In genomic region chr8:126903927-126904326, GRCm38 (mm10) we compare ENCODE assay signal across 22 mouse cellular contexts. TPM values are rescaled to one million over a fixed set of nuclear protein-coding genes. Genes with fewer than 3 reads are reported as not detected.
DNase-seq lines count a peak whose midpoint lies in the region; ATAC-seq and TF ChIP-seq lines count a peak whose summit lies in the region.
"Had no signal": no experiment of that assay in that cellular context is flagged by ENCODE, and none has a peak within 500 bp of the region (broad histone marks: within the 10 kb centered on the region; RNA-seq: fewer than 3 reads in every experiment).

No protein-coding gene starts in this region.

- no peak overlapping the region for H3K4me3 ChIP-seq in kidney, postnatal 0 days (replicated peaks; ENCODE audit: low read depth, low read length)
- no peak overlapping the region for H3K4me3 ChIP-seq in kidney, embryonic 14.5 days (ENCODE audit: low read length)
- H3K4me3 ChIP-seq in intestine, embryonic 15.5 days (replicated peaks): no peak overlapping the region
- H3K4me3 ChIP-seq in intestine, postnatal 0 days (ENCODE audit: low read depth, low read length): no peak overlapping the region
- H3K4me3 ChIP-seq in stomach, embryonic 15.5 days (replicated peaks): no peak overlapping the region
- H3K4me3 ChIP-seq in midbrain, embryonic 13.5 days (replicated peaks): no peak overlapping the region
- H3K4me3 ChIP-seq: embryonic facial prominence, embryonic 13.5 days; forebrain, embryonic 12.5 days; gastrocnemius, adult 2 months; heart, embryonic 12.5 days; hindbrain, embryonic 12.5 days had no signal

- H3K9ac ChIP-seq in kidney, postnatal 0 days (ENCODE audit: low read depth, low read length): no peak overlapping the region
- no peak overlapping the region for H3K9ac ChIP-seq in kidney, embryonic 14.5 days (ENCODE audit: low read depth, low read length)
- H3K9ac ChIP-seq in intestine, embryonic 15.5 days: no peak overlapping the region
- H3K9ac ChIP-seq in intestine, postnatal 0 days (ENCODE audit: low read depth, low read length): no peak overlapping the region
- H3K9ac ChIP-seq in stomach, embryonic 15.5 days: no peak overlapping the region
- H3K9ac ChIP-seq in midbrain, embryonic 13.5 days (replicated peaks): no peak overlapping the region
- H3K9ac ChIP-seq: embryonic facial prominence, embryonic 13.5 days; forebrain, embryonic 12.5 days; heart, embryonic 12.5 days; hindbrain, embryonic 12.5 days had no signal

- no peaks in the 10 kb centered on the region for H3K9me3 ChIP-seq in kidney, postnatal 0 days (replicated peaks; ENCODE audit: low read length)
- no peaks in the 10 kb centered on the region for H3K9me3 ChIP-seq in kidney, embryonic 14.5 days (ENCODE audit: control insufficient read depth, low read length)
- H3K9me3 ChIP-seq in intestine, embryonic 15.5 days: no peaks in the 10 kb centered on the region
- H3K9me3 ChIP-seq in intestine, postnatal 0 days (ENCODE audit: control insufficient read depth): no peaks in the 10 kb centered on the region
- no peaks in the 10 kb centered on the region for H3K9me3 ChIP-seq in stomach, embryonic 15.5 days
- H3K9me3 ChIP-seq in midbrain, embryonic 13.5 days: 0 out of 2 replicates have a peak, but pooled peaks cover 3% of the 10 kb centered on the region
- H3K9me3 ChIP-seq: embryonic facial prominence, embryonic 13.5 days; forebrain, embryonic 12.5 days; heart, embryonic 12.5 days; hindbrain, embryonic 12.5 days had no signal

- H3K4me1 ChIP-seq in kidney, postnatal 0 days (replicated peaks; ENCODE audit: insufficient read depth, low read length): no peaks in the 10 kb centered on the region; the same call in 1 of the 2 replicates
- no peaks in the 10 kb centered on the region for H3K4me1 ChIP-seq in kidney, embryonic 14.5 days (ENCODE audit: control insufficient read depth, insufficient read depth, low read length)
- peaks cover 24% of the 10 kb centered on the region for H3K4me1 ChIP-seq in intestine, embryonic 15.5 days (replicated peaks)
- 0 out of 2 replicates have a peak, but pooled peaks cover 4% of the 10 kb centered on the region for H3K4me1 ChIP-seq in intestine, postnatal 0 days (replicated peaks; ENCODE audit: control insufficient read depth, insufficient read depth, low read length)
- peaks cover 4% of the 10 kb centered on the region; the same call in 1 of the 2 replicates for H3K4me1 ChIP-seq in stomach, embryonic 15.5 days
- no peaks in the 10 kb centered on the region for H3K4me1 ChIP-seq in midbrain, embryonic 13.5 days (replicated peaks)
- H3K4me1 ChIP-seq: embryonic facial prominence, embryonic 13.5 days; forebrain, embryonic 12.5 days; hindbrain, embryonic 12.5 days had no signal

- DNase-seq in kidney, postnatal 0 days (ENCODE audit: low spot score): no peak
- no peak for DNase-seq in left cerebral cortex, adult 8-10 months (ENCODE audit: low spot score in 2 of 2)
- DNase-seq: adrenal gland, postnatal 25 days; cerebellum, adult 18-20 months; cerebellum, adult 9-11 months; cerebellum, postnatal 36 days; gastrocnemius, adult 2 months; gastrocnemius, postnatal 25 days; heart, postnatal 4 days had no signal

- H3K36me3 ChIP-seq in kidney, postnatal 0 days (ENCODE audit: insufficient read depth, low read length): no peaks in the 10 kb centered on the region
- no peaks in the 10 kb centered on the region for H3K36me3 ChIP-seq in kidney, embryonic 14.5 days (ENCODE audit: control insufficient read depth, insufficient read depth, low read length)
- H3K36me3 ChIP-seq in intestine, embryonic 15.5 days: no peaks in the 10 kb centered on the region
- no peaks in the 10 kb centered on the region for H3K36me3 ChIP-seq in intestine, postnatal 0 days (ENCODE audit: control insufficient read depth, insufficient read depth)
- H3K36me3 ChIP-seq in stomach, embryonic 15.5 days: no peaks in the 10 kb centered on the region
- H3K36me3 ChIP-seq in midbrain, embryonic 13.5 days: no peaks in the 10 kb centered on the region
- H3K36me3 ChIP-seq: embryonic facial prominence, embryonic 13.5 days; forebrain, embryonic 12.5 days; heart, embryonic 12.5 days; hindbrain, embryonic 12.5 days had no signal

- 86% methylated on average over 9 of the region's 9 CpGs for WGBS in kidney, postnatal 0 days
- 81% methylated on average over 9 of the region's 9 CpGs for WGBS in kidney, embryonic 14.5 days
- WGBS in intestine, embryonic 15.5 days: 72% methylated on average over 9 of the region's 9 CpGs
- 63% methylated on average over 9 of the region's 9 CpGs for WGBS in intestine, postnatal 0 days
- WGBS in stomach, embryonic 15.5 days: 72% methylated on average over 9 of the region's 9 CpGs
- 89% methylated on average over 9 of the region's 9 CpGs for WGBS in midbrain, embryonic 13.5 days

- no peak for TF ChIP-seq CTCF in kidney, postnatal 0 days (IDR thresholded peaks at IDR 0.05; ENCODE audit: low read depth)
- no peak for TF ChIP-seq CTCF in intestine, postnatal 0 days (IDR thresholded peaks at IDR 0.05; ENCODE audit: low read depth)

- peak overlapping the region; percentile 65 for H3K27ac ChIP-seq in kidney, postnatal 0 days
- no peak overlapping the region for H3K27ac ChIP-seq in kidney, embryonic 14.5 days (ENCODE audit: low read depth, low read length)
- peak overlapping the region; percentile 77 for H3K27ac ChIP-seq in intestine, embryonic 15.5 days
- peak overlapping the region; percentile 89 for H3K27ac ChIP-seq in intestine, postnatal 0 days (ENCODE audit: low read depth, low read length)
- peak overlapping the region; percentile 28; the same call in 1 of the 2 replicates for H3K27ac ChIP-seq in stomach, embryonic 15.5 days
- H3K27ac ChIP-seq in midbrain, embryonic 13.5 days: no peak overlapping the region
- H3K27ac ChIP-seq: embryonic facial prominence, embryonic 13.5 days; forebrain, embryonic 12.5 days; gastrocnemius, adult 2 months; hindbrain, embryonic 12.5 days had no signal

- ATAC-seq in kidney, postnatal 0 days (replicated peaks; ENCODE audit: low FRiP score, low read depth): no peak
- ATAC-seq in kidney, embryonic 14.5 days (ENCODE audit: low FRiP score, low TSS enrichment): no peak
- no peak for ATAC-seq in intestine, embryonic 15.5 days
- ATAC-seq in intestine, postnatal 0 days: no peak
- no peak for ATAC-seq in stomach, embryonic 15.5 days (ENCODE audit: insufficient read depth, low FRiP score, low read depth)
- ATAC-seq in midbrain, embryonic 13.5 days: no peak
- ATAC-seq: activated CD4-positive, CD25-positive, alpha-beta regulatory T cell, adult 4 months; forebrain, embryonic 16.5 days had no signal

- H3K4me2 ChIP-seq in kidney, postnatal 0 days (ENCODE audit: low read length): no peak overlapping the region
- H3K4me2 ChIP-seq in kidney, embryonic 14.5 days (replicated peaks; ENCODE audit: low read depth, low read length): no peak overlapping the region
- peak overlapping the region; percentile 31; the same call in 1 of the 2 replicates for H3K4me2 ChIP-seq in intestine, embryonic 15.5 days (replicated peaks)
- no peak overlapping the region for H3K4me2 ChIP-seq in intestine, postnatal 0 days (replicated peaks; ENCODE audit: low read depth)
- H3K4me2 ChIP-seq in stomach, embryonic 15.5 days: no peak overlapping the region
- no peak overlapping the region for H3K4me2 ChIP-seq in midbrain, embryonic 13.5 days (replicated peaks)
- H3K4me2 ChIP-seq: embryonic facial prominence, embryonic 13.5 days; forebrain, embryonic 12.5 days; heart, embryonic 12.5 days; hindbrain, embryonic 12.5 days had no signal

- no peaks in the 10 kb centered on the region for H3K27me3 ChIP-seq in kidney, postnatal 0 days (ENCODE audit: insufficient read depth, low read length)
- H3K27me3 ChIP-seq in kidney, embryonic 14.5 days (ENCODE audit: control insufficient read depth, insufficient read depth, low read length): no peaks in the 10 kb centered on the region
- H3K27me3 ChIP-seq in intestine, embryonic 15.5 days (replicated peaks): no peaks in the 10 kb centered on the region
- H3K27me3 ChIP-seq in intestine, postnatal 0 days (replicated peaks; ENCODE audit: control insufficient read depth, insufficient read depth, low read length): no peaks in the 10 kb centered on the region
- no peaks in the 10 kb centered on the region for H3K27me3 ChIP-seq in stomach, embryonic 15.5 days (replicated peaks)
- no peaks in the 10 kb centered on the region for H3K27me3 ChIP-seq in midbrain, embryonic 13.5 days
- H3K27me3 ChIP-seq: CH12.LX; embryonic facial prominence, embryonic 13.5 days; forebrain, embryonic 12.5 days; heart, embryonic 12.5 days; hindbrain, embryonic 12.5 days; Patski had no signal

RNA-seq across cellular contexts. Expression of gene Tomm20, which starts 41.7 kb away (rescaled TPM):
- polyA plus RNA-seq in kidney, postnatal 0 days (2015; fragmentation: Nextera tagmentation; extraction: Ambion mirVana): 309 and 315 TPM in 2 replicates
- 262 and 292 TPM in 2 replicates for polyA plus RNA-seq in kidney, embryonic 14.5 days (2014; fragmentation: Nextera tagmentation; extraction: Ambion mirVana)
- polyA plus RNA-seq in intestine, embryonic 15.5 days (2015; fragmentation: Nextera tagmentation; extraction: Ambion mirVana): 295 and 300 TPM in 2 replicates
- 278 and 296 TPM in 2 replicates for polyA plus RNA-seq in intestine, postnatal 0 days (2015; fragmentation: Nextera tagmentation; extraction: Ambion mirVana)
- 226 and 231 TPM in 2 replicates for polyA plus RNA-seq in stomach, embryonic 15.5 days (2015; fragmentation: Nextera tagmentation; extraction: Ambion mirVana)
- polyA plus RNA-seq in midbrain, embryonic 13.5 days (2015; fragmentation: Nextera tagmentation; extraction: Ambion mirVana): 198 and 207 TPM in 2 replicates
- total RNA-seq in left cerebral cortex, adult 8-10 months (2022): 100 to 1,000 TPM; 212 to 221 (median 217) TPM

Comparison
In these comparisons a context has a peak if more than half of its experiments do, and no peak if none do; other contexts are left out.
1. H3K27ac ChIP-seq: peak in kidney, postnatal 0 days (single experiment), intestine, embryonic 15.5 days (single experiment), intestine, postnatal 0 days (single experiment) and stomach, embryonic 15.5 days (single experiment); none in kidney, embryonic 14.5 days (single experiment) and midbrain, embryonic 13.5 days (single experiment).